Mouse (Mus musculus): ENCODE measurements around the gene Bik.

- no peak for TF ChIP-seq POLR2A (IDR thresholded peaks at IDR 0.05; ENCODE audit: borderline replicate concordance, extremely low read depth, low read depth, low read length)
- no peak for TF ChIP-seq CTCF (IDR thresholded peaks at IDR 0.05; ENCODE audit: insufficient read depth, low read length)
These were observed 2.9 kb upstream of the Bik start for GRCm38 (mm10) chr15:83523638-83524332.

Data from lung, adult 2 months (tissue).